Mouse (Mus musculus) embryonic facial prominence, embryonic 11.5 days (tissue): ENCODE results near the gene Arhgap25. TPM values are rescaled to one million over a fixed set of nuclear protein-coding genes. Genes with fewer than 3 reads are reported as not detected.
A peak's percentile ranks its signal among the peaks of the same experiment; 100 is the strongest.
"Not testable (repeated sequence)": the region's sequence is repeated elsewhere in the genome, so short reads cannot be mapped to it uniquely, and the experiment has no call there.

Source experiments
- ATAC-seq: fragments of 200-750 bp; cut with Nextera tagmentation; replicated peaks from 2 replicates; pipeline ENCODE4 v1.8.0; 2017; ENCODE audit warnings: low read depth; ENCODE audit not compliant: insufficient number of reproducible peaks, low FRiP score, low TSS enrichment
- DNase-seq: peaks from one replicate; pipeline ENCODE4 v3.0.0-alpha.2; 2015; ENCODE audit warnings: low spot score
- H3K27ac ChIP-seq: fragments of 300-500 bp; sonication (generic); replicated peaks from 2 replicates; pipeline ENCODE4 v1.5.1; 2014; ENCODE audit warnings: mild to moderate bottlenecking, low read depth, low read length, control low read depth
- H3K27me3 ChIP-seq: fragments of 300-500 bp; sonication (generic); 2 replicates; pipeline ENCODE4 v1.6.1; 2014; ENCODE audit warnings: mild to moderate bottlenecking, low read length, moderate library complexity, mixed read lengths; ENCODE audit not compliant: control insufficient read depth, insufficient read depth
- H3K36me3 ChIP-seq: fragments of 300-500 bp; sonication (generic); replicated peaks from 2 replicates; pipeline ENCODE4 v1.6.1; 2014; ENCODE audit warnings: low read depth, mild to moderate bottlenecking, low read length, moderate library complexity, mixed read lengths; ENCODE audit not compliant: control insufficient read depth, insufficient read depth
- H3K4me1 ChIP-seq: fragments of 300-500 bp; sonication (generic); 2 replicates; pipeline ENCODE4 v1.6.1; 2014; ENCODE audit warnings: low read length, mixed read lengths; ENCODE audit not compliant: control insufficient read depth, insufficient read depth
- H3K4me2 ChIP-seq: fragments of 300-500 bp; sonication (generic); 2 replicates; pipeline ENCODE4 v1.6.1; 2014; ENCODE audit warnings: low read depth, mild to moderate bottlenecking, control low read depth, low read length, moderate library complexity
- H3K4me3 ChIP-seq: fragments of 300-500 bp; sonication (generic); 2 replicates; pipeline ENCODE4 v1.5.1; 2014; ENCODE audit warnings: low read depth, low read length, control low read depth
- H3K9ac ChIP-seq: fragments of 300-500 bp; sonication (generic); replicated peaks from 2 replicates; pipeline ENCODE4 v1.6.1; 2014; ENCODE audit warnings: mild to moderate bottlenecking, control low read depth, low read length
- H3K9me3 ChIP-seq: fragments of 300-500 bp; sonication (generic); replicated peaks from 2 replicates; pipeline ENCODE4 v1.6.1; 2016; ENCODE audit warnings: mild to moderate bottlenecking, low read length, inconsistent platforms, mixed read lengths; ENCODE audit not compliant: control insufficient read depth
- WGBS: fragments of 180-500 bp; shearing (Covaris S2); extraction: QIAGEN DNeasy Blood & Tissue Kit; methylation state at CpG from one replicate; pipeline ENCODE4 v1.1.7; 2014; 5-methylcytosine and 5-hydroxymethylcytosine counted together
- polyA plus RNA-seq: library from polyadenylated mRNA; unstranded; fragments of >200 nt; fragmentation: Nextera tagmentation; extraction: Ambion mirVana; gene quantifications from 2 replicates; pipeline ENCODE4 v1.2.1, GENCODE M21; 2014

Arhgap25 gene
- polyA plus RNA-seq, 1 experiment from 2014 or later, result 3.9 TPM

DNA sequence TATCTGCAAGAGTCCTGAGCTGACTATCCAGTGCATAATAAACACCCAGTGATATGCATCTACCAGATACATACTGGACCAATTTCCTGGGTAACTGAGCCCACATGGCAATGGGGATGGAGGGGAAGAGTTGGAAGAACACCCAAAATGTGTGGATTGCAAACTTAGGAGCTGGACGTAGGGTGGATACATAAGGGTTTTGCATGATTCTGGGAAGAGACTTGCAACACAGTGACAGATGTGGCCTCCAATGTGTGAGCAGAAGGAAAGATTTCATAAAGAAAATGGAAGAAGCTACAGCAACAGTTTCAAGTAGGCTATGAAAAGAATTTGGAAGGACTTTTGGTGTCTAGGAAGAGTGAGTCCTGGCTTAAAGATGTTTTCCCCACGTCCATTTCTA, 10.0 kb downstream of the Arhgap25 start:
- Histone ChIP-seq H3K36me3 (no peaks in the 10 kb centered on the region), H3K9ac (no peak overlapping the region), H3K9me3 (no peaks in the 10 kb centered on the region), H3K27ac (no peak overlapping the region), H3K4me2 (no peak overlapping the region), H3K4me1 (no peaks in the 10 kb centered on the region), H3K4me3 (no peak overlapping the region), H3K27me3 (no peaks in the 10 kb centered on the region)
- ATAC-seq, result no peak
- DNase-seq, result no peak
- 70% methylated on average over 2 of the region's 2 CpGs for WGBS

DNA sequence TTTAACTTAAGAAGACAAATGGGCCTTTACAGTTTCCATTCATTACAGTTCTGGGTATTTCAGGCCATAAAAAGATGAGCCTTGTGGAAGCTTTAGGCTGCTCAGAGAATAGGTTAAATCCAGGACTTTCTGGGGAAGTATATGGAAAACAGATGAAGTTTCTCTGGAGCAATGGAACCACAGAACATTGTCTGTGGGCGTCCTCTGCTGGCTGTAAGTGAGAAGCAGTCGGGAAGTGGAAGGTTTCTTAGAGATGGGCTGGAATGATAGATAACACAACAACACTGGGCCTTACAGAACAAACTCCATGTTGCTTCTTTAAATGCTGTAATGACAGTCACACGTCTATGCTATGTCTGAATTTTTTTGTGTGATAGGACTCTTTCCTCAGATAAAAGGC, 10.8 kb downstream of the Arhgap25 start:
- H3K9ac ChIP-seq, result no peak overlapping the region
- H3K4me1 ChIP-seq, result no peaks in the 10 kb centered on the region
- no peaks in the 10 kb centered on the region for H3K27me3 ChIP-seq
- no peak overlapping the region for H3K27ac ChIP-seq
- H3K9me3 ChIP-seq, result no peaks in the 10 kb centered on the region
- H3K4me2 ChIP-seq, result no peak overlapping the region
- H3K4me3 ChIP-seq, result no peak overlapping the region
- peak; percentile 56 for DNase-seq
- 31% methylated on average over 3 of the region's 3 CpGs for WGBS
- ATAC-seq, result no peak
- no peaks in the 10 kb centered on the region for H3K36me3 ChIP-seq

DNA sequence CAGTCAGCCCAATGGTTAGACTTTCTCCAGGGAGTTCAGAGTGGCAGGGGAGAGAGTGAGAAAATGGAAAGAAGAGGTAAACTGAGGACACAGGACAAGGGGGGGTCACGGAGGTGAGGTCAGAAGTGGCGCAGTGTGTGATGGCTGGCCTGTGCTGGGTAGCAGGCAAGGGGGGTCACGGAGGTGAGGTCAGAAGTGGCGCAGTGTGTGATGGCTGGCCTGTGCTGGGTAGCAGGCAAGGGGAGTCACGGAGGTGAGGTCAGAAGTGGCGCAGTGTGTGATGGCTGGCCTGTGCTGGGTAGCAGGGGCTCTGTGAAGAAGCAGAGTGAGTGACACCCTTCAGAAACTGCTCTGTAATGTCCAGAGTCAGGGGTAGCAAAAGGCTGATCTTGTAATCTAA, 11.4 kb downstream of the Arhgap25 start:
- H3K4me3 ChIP-seq, result not testable (repeated sequence)

DNA sequence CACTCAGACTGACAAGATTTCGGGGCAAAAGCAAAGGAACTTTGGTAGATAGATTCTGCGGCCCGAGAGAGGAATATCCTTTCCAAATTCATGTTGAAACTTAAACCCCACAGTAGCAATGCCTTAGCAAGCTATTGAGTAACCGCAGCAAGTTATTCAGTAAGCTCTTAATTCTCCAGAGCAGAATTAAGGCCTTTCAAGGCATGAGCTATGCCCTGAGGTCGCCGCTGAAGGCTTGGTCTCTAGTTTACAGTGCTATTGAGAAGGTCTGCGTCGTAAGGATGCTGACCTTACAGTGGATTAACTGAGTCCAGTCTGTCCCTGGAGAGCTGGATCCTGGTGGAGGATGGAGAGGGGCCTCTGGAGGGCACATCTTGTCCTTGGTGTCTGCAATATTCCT, 12.5 kb downstream of the Arhgap25 start:
- no peak for DNase-seq
- no peaks in the 10 kb centered on the region for H3K4me1 ChIP-seq
- H3K36me3 ChIP-seq, result no peaks in the 10 kb centered on the region
- no peaks in the 10 kb centered on the region for H3K27me3 ChIP-seq
- H3K27ac ChIP-seq, result no peak overlapping the region
- no peak overlapping the region for H3K9ac ChIP-seq
- no peaks in the 10 kb centered on the region for H3K9me3 ChIP-seq
- no peak overlapping the region for H3K4me3 ChIP-seq
- no peak for ATAC-seq
- no peak overlapping the region for H3K4me2 ChIP-seq
- 78% methylated on average over 8 of the region's 8 CpGs for WGBS

More for the DNA sequence above, 11.4 kb downstream of the Arhgap25 start:
- not testable (repeated sequence) for H3K9me3 ChIP-seq, H3K4me1 ChIP-seq, H3K36me3 ChIP-seq, H3K4me2 ChIP-seq, H3K27ac ChIP-seq, H3K9ac ChIP-seq, H3K27me3 ChIP-seq, DNase-seq
- 71% methylated on average over 6 of the region's 6 CpGs for WGBS
- ATAC-seq, result peak; percentile 56; the same call in 1 of the 2 replicates

DNA sequence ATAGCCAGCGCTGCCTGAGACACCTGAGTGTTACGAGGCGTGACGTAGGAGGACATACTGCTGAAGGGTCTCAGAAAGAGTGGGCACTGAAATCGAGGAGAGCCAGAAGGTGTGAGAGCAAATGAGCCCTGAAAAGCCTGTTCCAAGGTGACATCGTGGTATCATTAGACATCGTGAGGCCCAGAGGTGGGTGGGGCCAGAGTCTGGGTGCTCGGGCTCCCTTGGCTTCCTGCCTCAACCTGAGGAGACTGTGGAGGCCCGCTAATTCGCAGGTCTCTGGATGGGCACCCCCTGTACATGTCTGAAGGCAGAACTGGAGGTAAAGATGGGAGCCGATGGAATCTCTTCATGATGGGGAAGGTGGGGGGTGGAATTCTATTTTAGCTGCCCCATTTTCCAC, 13.2 kb downstream of the Arhgap25 start:
- WGBS, result 90% methylated on average over 11 of the region's 11 CpGs
- no peak overlapping the region for H3K4me3 ChIP-seq

DNA sequence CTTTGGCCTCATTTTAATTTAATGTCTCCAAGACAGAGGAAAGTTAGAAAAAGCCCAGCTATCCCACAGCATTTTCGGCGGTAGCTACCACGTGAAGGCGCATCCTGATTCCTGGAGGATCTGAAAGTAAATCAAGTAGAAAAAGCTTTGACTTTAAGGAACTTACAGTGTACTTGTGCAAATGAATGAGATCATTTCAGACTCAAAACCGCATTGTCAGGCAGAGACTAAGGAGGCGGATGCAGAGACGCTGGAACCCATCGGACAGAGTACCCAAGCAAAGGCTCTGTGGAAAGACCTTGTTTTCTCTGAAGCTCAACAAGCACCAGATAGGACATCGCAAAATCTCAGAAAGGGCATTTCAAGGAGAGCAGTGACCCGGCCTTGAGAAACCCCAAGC, 14.4 kb downstream of the Arhgap25 start:
- Histone ChIP-seq H3K9me3 (no peaks in the 10 kb centered on the region), H3K4me3 (no peak overlapping the region), H3K4me1 (no peaks in the 10 kb centered on the region), H3K27ac (no peak overlapping the region), H3K9ac (no peak overlapping the region), H3K36me3 (no peaks in the 10 kb centered on the region), H3K27me3 (no peaks in the 10 kb centered on the region), H3K4me2 (no peak overlapping the region)
- ATAC-seq, result no peak
- WGBS, result 95% methylated on average over 10 of the region's 10 CpGs
- no peak for DNase-seq

More for the DNA sequence above, 13.2 kb downstream of the Arhgap25 start:
- Histone ChIP-seq H3K36me3 (no peaks in the 10 kb centered on the region), H3K4me2 (no peak overlapping the region), H3K27ac (no peak overlapping the region), H3K9me3 (no peaks in the 10 kb centered on the region), H3K27me3 (no peaks in the 10 kb centered on the region), H3K9ac (no peak overlapping the region), H3K4me1 (no peaks in the 10 kb centered on the region)
- ATAC-seq, result no peak
- no peak for DNase-seq

DNA sequence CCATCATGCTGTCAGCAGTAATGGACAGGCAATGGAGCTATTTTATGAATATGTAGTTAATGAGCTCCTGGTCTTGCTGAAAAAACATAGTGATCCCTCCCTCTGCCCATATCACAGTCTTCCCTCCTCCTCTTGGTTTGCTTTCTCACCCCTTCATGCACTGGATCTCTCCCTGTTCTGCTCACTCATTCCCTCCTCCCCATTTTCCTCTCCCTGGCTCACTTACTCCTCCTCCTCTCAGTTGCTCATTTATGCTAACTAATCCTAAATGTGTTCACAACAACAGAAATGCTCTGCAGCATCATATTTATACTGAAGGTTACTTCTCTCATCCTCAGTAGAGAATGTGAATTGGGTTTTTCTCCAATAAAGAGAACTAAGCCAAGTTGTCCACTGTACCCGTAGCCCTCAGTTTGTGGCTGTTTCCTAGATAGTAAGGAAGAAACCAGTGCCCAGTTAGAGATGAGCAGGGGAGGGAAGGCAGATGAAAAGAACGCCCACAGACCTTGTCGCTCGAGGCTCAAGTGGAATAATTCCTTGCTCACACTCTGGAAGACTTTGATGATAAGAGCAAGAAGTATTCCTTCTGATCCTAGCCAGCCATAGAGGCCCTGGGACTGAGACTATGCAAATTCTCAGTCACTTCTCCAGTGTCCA, 15.2 kb downstream of the Arhgap25 start:
- DNase-seq (no peak), ATAC-seq (no peak)
- 91% methylated on average over 4 of the region's 4 CpGs for WGBS
- H3K9ac ChIP-seq, result no peak overlapping the region
- H3K4me3 ChIP-seq, result no peak overlapping the region
- no peaks in the 10 kb centered on the region for H3K27me3 ChIP-seq
- H3K4me2 ChIP-seq, result no peak overlapping the region
- no peak overlapping the region for H3K27ac ChIP-seq
- H3K9me3 ChIP-seq, result no peaks in the 10 kb centered on the region
- no peaks in the 10 kb centered on the region for H3K36me3 ChIP-seq
- H3K4me1 ChIP-seq, result no peaks in the 10 kb centered on the region

DNA sequence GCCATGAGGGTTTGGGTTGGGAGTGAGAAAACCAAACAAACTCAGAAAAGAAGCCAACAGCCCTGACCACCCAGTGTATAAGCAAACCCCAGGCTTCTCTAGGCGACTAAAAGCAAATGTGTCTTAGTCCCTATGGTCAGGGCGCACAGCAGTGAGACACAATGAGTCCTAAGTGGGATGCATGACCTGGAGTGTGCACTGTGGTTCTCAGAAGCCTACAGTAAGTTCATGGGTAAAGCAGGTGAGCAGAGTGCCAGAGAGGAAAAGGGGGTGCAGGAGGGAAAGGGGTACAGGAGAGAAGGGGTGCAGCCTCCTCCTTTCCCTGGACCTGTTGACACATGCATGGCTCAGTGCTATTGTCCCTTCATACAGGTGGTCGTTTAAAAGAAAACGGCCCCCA, 18.7 kb downstream of the Arhgap25 start:
- no peak for ATAC-seq
- Histone ChIP-seq H3K27me3 (no peaks in the 10 kb centered on the region), H3K4me2 (no peak overlapping the region), H3K4me3 (no peak overlapping the region), H3K27ac (no peak overlapping the region), H3K4me1 (no peaks in the 10 kb centered on the region), H3K9ac (no peak overlapping the region), H3K9me3 (no peaks in the 10 kb centered on the region), H3K36me3 (no peaks in the 10 kb centered on the region)
- DNase-seq, result no peak
- WGBS, result 84% methylated on average over 4 of the region's 4 CpGs
